Mouse (Mus musculus) hindbrain, embryonic 11.5 days (tissue): ENCODE results near the gene D130052B06Rik. TPM values are rescaled to one million over a fixed set of nuclear protein-coding genes. Genes with fewer than 3 reads are reported as not detected.

Source experiments
- ATAC-seq: fragments of 200-750 bp; cut with Nextera tagmentation; 2 replicates; pipeline ENCODE4 v1.8.0; 2017; ENCODE audit warnings: mild to moderate bottlenecking, moderate TSS enrichment, moderate library complexity; ENCODE audit not compliant: low FRiP score
- DNase-seq: peaks from one replicate; pipeline ENCODE4 v3.0.0-alpha.2; 2015; ENCODE audit warnings: low spot score
- H3K27ac ChIP-seq: fragments of 300-500 bp; sonication (generic); 2 replicates; pipeline ENCODE4 v1.5.1; 2014; ENCODE audit warnings: mild to moderate bottlenecking, low read depth, low read length
- H3K27me3 ChIP-seq: fragments of 300-500 bp; sonication (generic); 2 replicates; pipeline ENCODE4 v1.6.1; 2014; ENCODE audit warnings: mild to moderate bottlenecking, low read length, moderate library complexity, mixed read lengths; ENCODE audit not compliant: control insufficient read depth, insufficient read depth
- H3K36me3 ChIP-seq: fragments of 300-500 bp; sonication (generic); 2 replicates; pipeline ENCODE4 v1.6.1; 2014; ENCODE audit warnings: mild to moderate bottlenecking, low read length, moderate library complexity, mixed read lengths; ENCODE audit not compliant: control insufficient read depth, insufficient read depth
- H3K4me1 ChIP-seq: fragments of 300-500 bp; sonication (generic); replicated peaks from 2 replicates; pipeline ENCODE4 v1.6.1; 2014; ENCODE audit warnings: low read length, mixed read lengths; ENCODE audit not compliant: control insufficient read depth, insufficient read depth
- H3K4me2 ChIP-seq: fragments of 300-500 bp; sonication (generic); replicated peaks from 2 replicates; pipeline ENCODE4 v1.6.1; 2014; ENCODE audit warnings: mild to moderate bottlenecking, low read depth, low read length
- H3K4me3 ChIP-seq: fragments of 300-500 bp; sonication (generic); 2 replicates; pipeline ENCODE4 v1.5.1; 2014; ENCODE audit warnings: low read depth, low read length
- H3K9ac ChIP-seq: fragments of 300-500 bp; sonication (generic); 2 replicates; pipeline ENCODE4 v1.6.1; 2014; ENCODE audit warnings: low read depth, low read length
- H3K9me3 ChIP-seq: fragments of 300-500 bp; sonication (generic); 2 replicates; pipeline ENCODE4 v1.6.1; 2016; ENCODE audit warnings: low read length; ENCODE audit not compliant: control insufficient read depth
- WGBS: fragments of 180-500 bp; shearing (Covaris S2); extraction: QIAGEN DNeasy Blood & Tissue Kit; methylation state at CpG from one replicate; pipeline ENCODE4 v1.1.7; 2014; 5-methylcytosine and 5-hydroxymethylcytosine counted together
- polyA plus RNA-seq: library from polyadenylated mRNA; unstranded; fragments of >200 nt; fragmentation: Nextera tagmentation; extraction: Ambion mirVana; gene quantifications from 2 replicates; pipeline ENCODE4 v1.2.1, GENCODE M21; 2014

The D130052B06Rik gene
- polyA plus RNA-seq, 1 experiment from 2014 or later = not detected

DNA sequence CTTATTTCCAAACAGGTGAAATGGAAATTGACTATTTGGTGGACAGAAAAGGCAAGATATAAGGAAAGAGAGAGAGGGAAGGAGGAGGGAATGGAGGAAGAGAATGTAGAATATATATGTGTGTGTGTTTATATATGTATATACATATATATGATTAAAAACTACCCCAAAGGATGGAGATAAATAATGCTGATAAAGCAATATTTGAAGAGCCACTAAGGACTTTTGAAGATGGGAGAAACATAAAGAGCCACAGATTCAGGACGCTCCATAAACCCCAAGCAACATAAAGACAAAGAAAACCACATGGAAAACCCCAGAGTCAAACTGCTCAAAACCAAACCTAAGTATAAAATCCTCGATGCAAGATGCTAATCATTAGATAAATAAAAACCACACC is 55.4 kb downstream of the D130052B06Rik start:
- no peaks in the 10 kb centered on the region for H3K9me3 ChIP-seq
- no peaks in the 10 kb centered on the region for H3K36me3 ChIP-seq
- WGBS = 86% methylated on average over 2 of the region's 2 CpGs

DNA sequence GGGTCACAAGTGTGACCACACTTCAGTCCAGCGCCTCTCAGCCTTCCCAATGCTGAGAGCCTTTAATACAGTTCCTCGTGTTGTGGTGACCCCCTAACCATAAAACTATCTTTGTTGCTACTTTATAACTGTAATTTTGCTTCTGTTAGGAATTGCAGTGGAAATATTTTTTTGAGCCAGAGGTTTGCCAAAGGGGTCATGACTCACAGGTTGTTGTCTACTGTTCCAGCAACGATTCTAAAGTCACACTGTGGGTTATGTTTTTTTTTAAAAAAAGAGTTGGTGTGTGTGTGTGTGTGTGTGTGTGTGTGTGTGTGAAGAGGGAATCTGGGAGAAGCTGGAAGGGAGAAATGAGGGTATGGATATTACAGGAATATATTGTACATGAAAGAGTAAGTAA is 56.1 kb downstream of the D130052B06Rik start:
- 70% methylated on average over 3 of the region's 3 CpGs for WGBS
- Histone ChIP-seq H3K27ac (no peak overlapping the region), H3K4me1 (no peaks in the 10 kb centered on the region), H3K4me3 (no peak overlapping the region), H3K9me3 (no peaks in the 10 kb centered on the region), H3K4me2 (no peak overlapping the region), H3K27me3 (no peaks in the 10 kb centered on the region), H3K9ac (no peak overlapping the region), H3K36me3 (no peaks in the 10 kb centered on the region)
- ATAC-seq (no peak), DNase-seq (no peak)

More for the DNA sequence above, 55.4 kb downstream of the D130052B06Rik start:
- no peak for DNase-seq
- H3K9ac ChIP-seq = no peak overlapping the region
- H3K27ac ChIP-seq = no peak overlapping the region
- H3K4me2 ChIP-seq = no peak overlapping the region
- ATAC-seq = no peak
- H3K4me1 ChIP-seq = no peaks in the 10 kb centered on the region
- no peaks in the 10 kb centered on the region for H3K27me3 ChIP-seq
- no peak overlapping the region for H3K4me3 ChIP-seq

DNA sequence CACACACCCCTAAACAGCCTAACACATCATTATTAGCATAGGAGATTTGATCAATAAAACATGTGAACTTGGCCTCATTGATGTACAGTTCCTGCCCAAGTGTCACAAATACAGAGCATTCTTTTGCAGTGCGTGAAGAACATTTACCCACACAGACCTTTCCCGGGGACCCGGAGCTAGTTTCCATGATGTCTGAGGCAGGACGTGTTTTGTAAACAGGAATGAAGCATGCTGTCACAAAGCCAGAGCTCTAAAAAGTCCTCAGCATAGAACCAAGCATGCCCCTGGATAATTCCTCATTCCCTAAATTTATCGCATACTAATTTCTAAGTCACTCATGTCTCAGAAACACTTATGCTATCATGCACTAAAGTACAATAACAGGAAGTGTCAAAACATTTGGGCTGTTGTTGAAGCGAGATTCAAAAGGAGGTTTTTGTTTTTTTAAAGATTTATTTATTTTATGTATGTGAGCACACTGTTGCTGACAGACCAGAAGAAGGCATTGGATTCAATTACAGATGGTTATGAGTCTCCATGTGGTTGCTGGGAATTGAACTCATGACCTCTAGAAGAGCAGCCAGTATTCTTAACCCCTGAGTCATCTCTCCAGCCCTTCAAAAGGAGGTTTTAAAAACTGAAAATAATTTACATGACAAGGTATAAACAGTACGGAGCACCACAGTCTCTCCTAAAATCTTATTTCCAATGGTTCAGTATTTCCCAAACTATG is 56.9 kb downstream of the D130052B06Rik start:
- ATAC-seq = no peak
- Histone ChIP-seq H3K9me3 (no peaks in the 10 kb centered on the region), H3K4me2 (no peak overlapping the region), H3K4me1 (no peaks in the 10 kb centered on the region), H3K36me3 (no peaks in the 10 kb centered on the region), H3K27ac (no peak overlapping the region), H3K9ac (no peak overlapping the region), H3K27me3 (no peaks in the 10 kb centered on the region), H3K4me3 (no peak overlapping the region)
- DNase-seq = no peak
- 79% methylated on average over 7 of the region's 7 CpGs for WGBS

DNA sequence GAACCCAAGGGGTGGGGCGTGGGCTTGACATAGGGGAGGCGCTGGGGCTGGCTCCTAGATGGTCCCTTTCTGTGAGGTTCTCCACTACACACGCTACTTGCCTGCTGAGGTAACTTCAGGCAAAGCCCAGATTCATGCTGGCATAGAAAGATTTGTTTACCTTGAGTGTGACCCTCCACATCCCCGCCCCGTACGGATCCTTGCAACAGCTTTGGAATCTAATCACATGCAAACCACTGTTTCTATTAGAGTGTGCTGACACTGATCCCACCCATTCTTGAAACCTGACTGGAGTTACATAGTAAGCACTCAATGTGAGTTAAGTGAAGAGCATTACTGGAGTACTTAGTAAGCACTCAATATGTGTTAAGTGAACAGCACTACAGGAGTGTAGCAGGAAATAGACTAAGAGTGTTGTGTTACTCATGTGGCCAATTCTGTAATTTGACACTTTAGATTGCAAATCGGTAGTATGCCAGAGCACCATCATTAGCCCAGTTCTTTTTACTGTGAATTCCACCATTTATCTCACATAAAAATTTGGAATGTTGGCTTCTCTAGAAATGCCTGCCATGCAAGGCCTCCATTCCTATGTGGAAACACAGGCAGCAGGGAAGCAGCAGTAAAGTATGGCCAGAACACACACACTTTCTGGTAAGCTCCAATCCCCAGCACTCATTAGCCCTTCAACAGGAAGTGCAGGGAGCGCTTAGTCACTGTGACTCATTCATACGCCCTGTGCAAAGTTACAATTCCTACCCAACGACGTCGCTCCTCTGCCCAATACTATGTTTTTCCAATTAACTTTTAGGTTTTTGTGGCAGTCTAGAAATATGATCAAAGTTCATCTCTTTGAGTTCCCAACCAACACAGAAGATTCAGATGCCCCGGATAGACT is 61.2 kb downstream of the D130052B06Rik start:
- H3K27me3 ChIP-seq = no peaks in the 10 kb centered on the region
- WGBS = 86% methylated on average over 13 of the region's 13 CpGs
- H3K4me3 ChIP-seq = no peak overlapping the region
- no peaks in the 10 kb centered on the region for H3K9me3 ChIP-seq
- no peak overlapping the region for H3K27ac ChIP-seq
- H3K9ac ChIP-seq = no peak overlapping the region
- H3K4me1 ChIP-seq = no peaks in the 10 kb centered on the region
- ATAC-seq = no peak
- H3K36me3 ChIP-seq = no peaks in the 10 kb centered on the region
- H3K4me2 ChIP-seq = no peak overlapping the region
- DNase-seq = no peak

DNA sequence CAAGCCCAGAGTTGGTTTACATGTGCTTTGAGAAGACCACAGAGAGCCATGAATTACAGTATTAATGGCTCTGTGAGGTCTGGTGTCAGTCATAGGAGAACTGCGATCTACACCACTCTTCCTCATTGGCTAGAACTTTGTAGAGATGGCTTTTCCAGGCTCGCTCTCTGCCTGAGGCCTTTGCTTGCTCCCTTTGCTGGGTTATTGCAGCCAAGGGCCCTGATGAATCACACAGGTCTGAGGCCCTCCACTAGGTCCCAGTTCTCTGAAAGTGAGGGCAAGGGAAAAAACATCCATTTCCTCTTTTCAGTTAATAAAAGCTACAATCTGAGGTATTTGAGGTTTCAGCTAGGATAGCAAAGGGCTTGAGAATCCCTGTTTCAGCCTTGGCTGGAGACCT is 64.5 kb downstream of the D130052B06Rik start:
- Histone ChIP-seq H3K27me3 (no peaks in the 10 kb centered on the region), H3K4me3 (no peak overlapping the region), H3K36me3 (no peaks in the 10 kb centered on the region), H3K9ac (no peak overlapping the region), H3K27ac (no peak overlapping the region), H3K9me3 (no peaks in the 10 kb centered on the region), H3K4me1 (no peaks in the 10 kb centered on the region), H3K4me2 (no peak overlapping the region)
- 93% methylated on average over 2 of the region's 2 CpGs for WGBS
- ATAC-seq (no peak), DNase-seq (no peak)

DNA sequence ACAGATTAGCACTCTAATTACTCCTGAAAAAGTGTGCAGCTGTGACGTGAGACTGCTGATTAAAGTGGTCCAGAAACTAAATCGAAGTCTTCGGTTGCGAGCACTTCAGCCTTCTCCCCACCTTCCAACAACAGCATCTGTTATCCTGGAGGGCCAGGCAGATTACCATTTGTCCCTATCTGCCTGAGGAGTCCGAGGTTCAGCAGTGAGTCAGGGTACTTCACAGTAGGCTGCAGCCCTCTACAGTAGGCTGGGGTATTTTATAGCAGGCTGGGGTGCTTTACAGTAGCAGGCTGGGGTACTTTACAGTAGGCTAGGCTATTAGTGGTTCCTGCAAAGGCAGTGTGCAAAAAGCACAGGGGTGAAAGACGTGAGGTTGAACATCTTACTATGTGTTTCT is 69.3 kb downstream of the D130052B06Rik start:
- DNase-seq = no peak
- no peak overlapping the region for H3K27ac ChIP-seq
- H3K4me1 ChIP-seq = 0 out of 2 replicates have a peak, but pooled peaks cover 2% of the 10 kb centered on the region
- WGBS = 76% methylated on average over 6 of the region's 6 CpGs
- H3K4me3 ChIP-seq = no peak overlapping the region
- no peak for ATAC-seq
- no peaks in the 10 kb centered on the region for H3K27me3 ChIP-seq
- no peak overlapping the region for H3K4me2 ChIP-seq
- no peaks in the 10 kb centered on the region for H3K9me3 ChIP-seq
- no peaks in the 10 kb centered on the region for H3K36me3 ChIP-seq
- no peak overlapping the region for H3K9ac ChIP-seq

DNA sequence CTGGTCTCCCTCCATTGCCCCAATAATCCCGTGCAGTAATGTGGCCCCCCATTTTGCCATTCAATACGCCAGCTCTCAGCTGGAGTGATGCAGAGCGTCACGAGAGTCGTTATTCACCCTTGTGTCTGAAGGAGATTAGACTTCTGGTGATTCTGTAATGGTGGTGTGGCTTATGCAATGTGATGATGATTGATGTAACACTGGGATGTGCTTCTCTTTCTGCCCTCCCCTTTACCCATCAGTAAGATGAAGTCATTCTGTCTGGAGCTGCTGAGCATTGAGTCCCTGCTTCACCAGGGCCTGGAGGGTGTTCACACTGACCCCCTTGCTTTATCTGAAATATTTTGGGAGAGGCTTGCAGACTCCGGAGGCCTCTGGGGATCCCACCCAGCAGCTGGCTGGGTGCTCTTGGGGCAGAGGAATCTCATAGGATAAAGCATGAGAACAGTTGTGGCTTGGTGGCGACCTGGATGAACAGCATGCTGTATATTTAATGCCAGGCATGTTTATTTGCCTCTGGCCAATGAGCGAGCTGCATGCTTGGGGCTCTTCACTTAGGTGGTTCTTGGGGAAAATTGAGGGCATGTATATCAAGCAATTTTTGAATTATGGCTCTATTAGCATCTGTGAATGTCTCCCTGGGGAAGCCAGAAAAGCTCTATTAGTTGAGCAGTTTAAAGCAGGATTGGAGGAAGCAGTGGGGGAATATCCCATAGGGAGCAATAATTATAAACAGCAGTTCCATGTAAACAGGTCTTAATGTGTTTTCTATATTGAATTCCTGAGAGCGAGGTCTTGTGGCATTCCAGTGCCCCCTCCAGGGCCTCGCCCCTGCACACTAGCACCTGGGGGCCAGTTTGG is 71.2 kb downstream of the D130052B06Rik start:
- DNase-seq (no peak), ATAC-seq (peak; percentile 74)
- Histone ChIP-seq H3K4me1 (0 out of 2 replicates have a peak, but pooled peaks cover 2% of the 10 kb centered on the region), H3K36me3 (no peaks in the 10 kb centered on the region), H3K4me3 (no peak overlapping the region), H3K4me2 (no peak overlapping the region), H3K27me3 (no peaks in the 10 kb centered on the region), H3K9ac (no peak overlapping the region), H3K9me3 (no peaks in the 10 kb centered on the region), H3K27ac (0 out of 2 replicates have a peak overlapping the region, but pooled peaks have one; percentile 36)
- 79% methylated on average over 10 of the region's 10 CpGs for WGBS
